Mouse (Mus musculus) brain, embryonic 14.5 days (tissue): Measurements from ENCODE around the gene Dennd6b. TPM values are rescaled to one million over a fixed set of nuclear protein-coding genes. Genes with fewer than 3 reads are reported as not detected.
A peak's percentile ranks its signal among the peaks of the same experiment; 100 is the strongest.

ENCODE experiments used
- DNase-seq: peaks from one replicate; pipeline ENCODE4 v3.0.0-alpha.2; 2011; ENCODE audit warnings: low read depth
- CTCF ChIP-seq: fragments of 200-500 bp; IDR thresholded peaks from 2 replicates; pipeline ENCODE4 v1.5.1; 2012; ENCODE audit warnings: inconsistent platforms, mild to moderate bottlenecking, moderate library complexity, borderline replicate concordance; ENCODE audit not compliant: insufficient read depth, insufficient read length; ENCODE audit errors: extremely low read depth
- POLR2A ChIP-seq: fragments of 200-500 bp; IDR thresholded peaks from 2 replicates; pipeline ENCODE4 v1.6.1; 2012; ENCODE audit warnings: mild to moderate bottlenecking, inconsistent platforms, borderline replicate concordance; ENCODE audit not compliant: poor library complexity, insufficient read depth, insufficient read length, severe bottlenecking; ENCODE audit errors: extremely low read depth
- polyA plus RNA-seq: library from polyadenylated mRNA; depleted of rRNA; stranded (reverse); fragments of >200 nt; gene quantifications from 2 replicates; pipeline ENCODE4 v1.2.3, GENCODE M21; 2012

The Dennd6b gene
- polyA plus RNA-seq, 1 experiment: 134 TPM

DNA sequence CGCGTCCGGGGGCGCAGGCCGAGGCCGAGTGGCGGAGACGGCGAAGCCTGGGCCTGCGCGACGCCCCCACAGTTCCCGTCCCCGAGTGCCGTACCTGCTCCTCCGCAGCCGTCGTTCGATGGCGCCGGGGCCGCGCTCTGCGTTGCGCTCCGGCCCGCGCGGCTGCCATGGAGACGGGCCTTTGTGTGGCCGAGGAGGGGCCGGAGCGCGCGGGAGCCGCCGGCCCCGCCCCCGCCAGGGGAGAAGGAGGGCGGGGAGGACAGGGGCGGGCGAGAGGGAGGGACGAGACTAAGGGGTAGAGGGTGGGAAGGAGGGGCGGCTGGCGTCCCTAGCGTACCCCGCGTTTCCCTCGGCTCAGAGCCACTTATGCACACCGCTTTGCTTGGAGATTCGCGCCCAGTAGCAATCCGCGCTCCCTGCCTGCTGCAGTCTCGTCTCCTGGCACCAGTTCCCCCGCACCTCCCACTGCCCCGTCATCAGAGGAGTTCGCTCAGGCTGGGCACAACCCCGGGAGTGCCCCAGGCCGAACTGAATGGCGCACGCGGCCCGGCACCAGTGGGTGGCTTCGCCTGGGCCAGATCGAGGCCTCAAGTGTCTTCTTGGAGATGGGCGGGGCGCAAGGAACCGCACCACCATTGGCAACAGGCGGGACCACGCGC is 15.6 kb downstream of the Dennd6b start, which contains the start of gene Plxnb2:
Plxnb2 (minus strand) TSS at position 218 of the 659 bp plus-strand sequence.
- TF ChIP-seq CTCF: no peak
- peak; percentile 83 for TF ChIP-seq POLR2A
- DNase-seq: peak; percentile 97

DNA sequence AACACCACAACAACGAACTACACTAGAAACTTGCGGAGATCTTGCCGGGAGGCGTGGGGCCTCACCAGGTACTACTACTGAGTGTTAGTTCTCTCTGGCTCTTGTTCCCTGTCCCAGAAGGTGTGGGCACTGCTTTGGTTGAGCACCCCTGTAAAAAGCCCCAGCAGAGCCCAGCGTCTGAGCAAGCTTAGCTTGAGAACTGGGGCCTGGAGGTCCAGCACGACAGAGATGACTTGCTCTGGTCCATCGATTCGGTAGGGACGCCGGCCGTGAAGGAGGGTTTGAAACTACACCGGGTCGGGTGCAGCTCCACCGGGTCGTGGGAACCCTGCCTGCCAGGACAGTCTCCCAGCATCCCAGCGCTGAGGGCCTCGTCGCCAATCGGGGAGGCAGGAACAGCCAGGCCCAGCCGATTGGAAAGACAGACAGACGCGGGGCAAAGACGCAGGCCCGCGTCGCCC is 16.2 kb downstream of the Dennd6b start:
- no peak for DNase-seq
- no peak for TF ChIP-seq CTCF
- TF ChIP-seq POLR2A: no peak

DNA sequence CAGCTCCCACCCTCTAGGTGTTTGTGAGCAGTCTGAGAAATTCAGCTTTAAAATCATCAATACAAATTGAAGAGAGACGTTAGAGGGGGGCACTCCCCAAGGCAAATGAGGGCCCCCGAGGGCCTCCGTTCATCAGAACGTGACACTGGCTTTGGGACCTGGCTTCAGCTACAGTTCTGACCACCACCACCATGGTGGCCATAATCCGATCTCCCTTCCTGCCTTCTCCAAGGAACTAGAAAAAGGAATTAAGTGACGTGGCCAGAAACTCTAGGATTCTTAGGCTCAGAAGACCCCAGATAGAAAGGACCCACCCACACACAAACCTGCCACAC is 16.7 kb downstream of the Dennd6b start:
- DNase-seq: no peak
- TF ChIP-seq CTCF: no peak
- no peak for TF ChIP-seq POLR2A

DNA sequence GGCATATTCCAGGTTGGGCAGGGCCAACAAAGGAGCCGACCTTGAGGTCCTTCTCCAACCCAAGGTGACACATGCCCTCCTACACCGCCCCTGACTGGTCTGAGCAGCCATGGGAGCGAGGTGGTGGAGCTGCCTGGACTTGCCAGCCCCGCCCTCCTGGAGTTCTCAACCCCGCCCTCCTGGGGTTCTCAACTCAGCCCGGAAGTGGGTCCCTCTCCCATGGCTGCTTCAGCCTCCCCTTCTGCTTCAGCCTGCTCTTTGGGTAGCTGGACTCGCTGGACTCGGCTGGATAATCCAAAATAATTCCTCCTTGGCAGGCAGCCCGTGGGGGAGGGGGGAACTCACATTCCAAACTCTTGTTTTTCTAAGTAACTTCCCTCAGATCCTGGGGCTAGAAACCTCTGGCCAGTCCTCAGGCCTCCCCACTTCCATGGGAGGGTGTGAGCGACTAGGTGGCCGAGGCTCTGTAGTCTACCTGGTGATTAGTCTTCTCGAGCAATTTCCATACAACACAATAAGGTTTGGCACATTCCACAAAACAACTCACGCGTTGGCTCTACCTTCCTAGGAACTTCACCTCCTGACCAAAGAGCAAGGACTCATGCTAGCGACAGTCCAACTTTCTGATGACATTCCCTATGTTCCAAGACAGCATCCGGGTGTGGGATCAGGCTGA is 17.2 kb downstream of the Dennd6b start:
- DNase-seq: peak; percentile 87
- TF ChIP-seq CTCF (no peak), POLR2A (no peak)

DNA sequence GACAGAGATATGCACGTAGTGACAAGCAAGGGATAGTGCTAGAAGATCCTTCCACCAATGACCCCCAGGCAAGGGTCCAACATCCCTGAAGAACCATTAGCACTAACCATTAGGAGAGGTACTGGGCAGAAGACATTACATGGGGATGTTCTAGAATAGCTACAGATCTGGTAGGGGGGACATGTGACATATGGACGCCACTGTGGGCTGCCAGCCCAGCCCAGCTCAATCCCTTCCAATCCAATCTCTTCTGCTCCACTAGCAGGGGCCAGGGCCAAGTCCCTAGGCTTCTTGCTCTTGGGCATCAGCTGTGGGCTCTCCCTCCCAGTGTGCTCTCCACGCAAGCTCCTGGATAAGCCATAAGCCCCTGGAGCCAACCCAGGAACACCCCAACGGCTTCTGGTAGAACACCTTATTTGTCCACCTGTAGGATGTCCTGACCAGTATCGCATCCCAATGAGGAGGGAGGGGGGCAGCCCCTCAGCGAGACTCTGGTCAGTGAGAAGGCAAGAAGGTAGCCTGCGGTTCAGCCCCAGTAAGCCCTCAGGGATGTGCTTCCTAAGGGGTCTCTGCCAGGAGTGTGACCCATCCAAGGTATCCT is 17.9 kb downstream of the Dennd6b start:
- DNase-seq: no peak
- TF ChIP-seq CTCF: no peak
- no peak for TF ChIP-seq POLR2A

DNA sequence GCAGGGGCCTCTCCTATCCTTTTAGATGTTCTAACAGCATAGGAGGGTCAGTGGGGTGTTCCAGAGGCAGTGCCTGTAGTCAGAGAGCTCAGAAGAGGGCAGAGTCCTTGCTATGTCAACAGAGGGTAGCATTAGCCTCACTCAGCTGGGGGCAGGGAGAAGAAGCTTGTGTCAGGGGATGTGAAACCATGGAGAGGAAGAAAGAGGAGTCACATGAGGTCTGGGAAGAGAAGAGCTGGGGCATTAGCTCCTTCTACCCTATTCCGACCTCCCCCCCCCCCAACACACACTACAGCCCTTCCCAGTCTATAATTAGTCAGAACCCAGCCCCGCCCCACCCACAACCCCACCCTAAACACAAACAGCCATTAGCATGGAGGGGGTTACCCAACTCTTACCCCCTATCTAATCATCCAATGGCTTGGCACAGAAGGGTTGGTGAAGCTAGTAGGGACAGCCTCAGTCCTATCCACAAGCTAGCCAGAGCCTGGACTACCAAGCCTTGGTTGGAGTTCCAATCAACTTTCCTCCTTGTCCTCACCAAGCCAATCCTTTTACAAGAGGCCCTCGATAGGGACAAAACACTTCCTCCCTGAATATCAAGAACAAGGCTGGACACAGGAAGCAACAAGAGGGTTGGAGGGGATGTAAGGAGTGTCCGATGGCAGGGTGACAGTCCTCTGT is 18.6 kb downstream of the Dennd6b start:
- TF ChIP-seq CTCF (no peak), POLR2A (no peak)
- no peak for DNase-seq

DNA sequence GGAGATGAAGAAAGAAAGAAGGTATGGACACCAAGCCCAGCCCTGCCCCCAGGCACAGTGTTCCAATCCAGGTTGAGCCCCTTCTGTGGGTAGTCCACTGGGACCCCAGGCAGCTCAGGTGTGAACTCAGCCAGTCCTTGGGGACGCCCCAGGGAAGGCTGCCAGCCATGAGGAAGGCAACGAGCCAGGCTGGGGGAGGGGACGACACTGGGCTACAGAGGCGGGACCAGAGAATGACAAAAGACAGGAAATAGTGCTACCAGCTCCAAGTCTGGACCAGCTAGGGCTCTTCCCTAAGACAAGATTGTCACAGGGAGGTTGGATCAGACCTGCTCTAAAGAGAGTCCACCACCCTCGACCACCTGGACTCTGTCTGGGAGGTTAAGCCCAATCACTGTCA is 19.2 kb downstream of the Dennd6b start:
- TF ChIP-seq POLR2A (no peak), CTCF (no peak)
- DNase-seq: peak; percentile 77

DNA sequence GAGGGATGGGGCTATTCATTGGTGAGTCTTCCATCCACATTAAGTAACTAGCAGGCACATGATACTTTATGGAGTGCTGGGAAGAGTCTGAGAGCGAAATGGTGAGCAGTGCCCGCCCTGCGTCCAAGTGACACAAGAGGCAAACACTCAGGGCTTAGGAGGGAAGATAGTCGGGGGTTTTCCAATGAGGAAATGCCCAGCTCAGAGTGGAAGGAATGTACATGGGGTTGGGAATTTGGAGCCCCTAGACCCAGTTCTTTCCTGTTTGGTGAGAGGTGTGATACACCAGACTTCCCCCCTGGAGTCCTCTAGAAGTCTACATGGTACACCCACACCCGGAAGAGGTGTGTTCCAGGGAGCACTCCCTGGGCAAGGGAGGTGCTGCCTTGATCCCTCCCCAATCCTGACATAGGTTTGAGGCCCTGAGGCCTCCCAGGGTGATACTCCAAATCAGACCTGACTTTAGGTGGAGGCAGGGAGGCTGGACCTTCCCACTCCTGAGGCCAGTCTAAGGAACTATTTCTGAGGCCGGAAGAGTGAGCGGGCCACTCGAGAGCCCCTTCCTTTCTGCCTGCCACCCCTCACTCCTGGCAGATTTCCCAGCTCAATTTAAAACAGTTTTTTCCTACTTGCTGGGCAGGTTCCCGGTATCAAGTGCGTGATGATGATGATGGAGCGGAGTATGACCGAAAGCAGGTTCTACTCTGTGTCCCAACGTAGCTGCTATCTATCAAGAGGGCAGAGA is 20.7 kb downstream of the Dennd6b start:
- no peak for TF ChIP-seq CTCF
- no peak for TF ChIP-seq POLR2A
- no peak for DNase-seq

DNA sequence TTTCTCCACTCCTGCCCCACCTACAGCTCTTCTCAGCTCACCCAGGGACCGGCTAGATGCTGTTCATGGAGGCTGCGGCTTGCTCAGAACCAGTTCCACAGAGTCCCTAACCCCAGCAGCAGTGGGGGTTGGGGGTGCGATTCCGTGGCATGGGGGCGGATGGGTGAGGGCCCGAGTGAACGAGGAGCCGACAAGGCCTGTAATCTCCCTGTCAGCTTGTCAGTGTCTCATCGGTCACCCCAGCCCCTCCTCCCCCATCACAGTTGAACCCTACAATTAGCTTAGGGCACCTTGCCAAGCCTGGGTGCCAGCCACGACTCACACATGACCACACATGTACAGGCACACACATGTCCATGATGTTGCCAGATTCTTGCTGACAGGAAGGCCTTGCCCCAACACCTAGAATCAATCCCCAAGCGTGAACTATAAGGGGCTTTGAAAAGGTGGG is 21.4 kb downstream of the Dennd6b start:
- no peak for TF ChIP-seq POLR2A
- TF ChIP-seq CTCF: no peak
- peak; percentile 67 for DNase-seq

DNA sequence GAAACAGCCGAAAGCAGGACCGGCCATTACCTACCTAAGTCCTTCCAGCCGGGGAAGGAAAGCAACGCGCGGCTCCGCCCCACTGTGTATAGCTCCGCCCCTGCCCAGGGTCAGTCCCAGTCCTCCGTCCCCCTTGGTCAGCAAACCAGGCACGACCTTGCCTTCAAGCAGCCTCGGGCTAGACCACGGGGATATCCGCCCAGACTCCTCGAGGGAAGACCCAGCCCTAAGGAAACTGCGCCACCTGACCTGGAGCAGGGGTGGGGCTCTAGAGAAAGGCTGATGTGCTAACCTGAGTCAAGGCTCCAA is 22.4 kb downstream of the Dennd6b start:
- TF ChIP-seq POLR2A: no peak
- no peak for TF ChIP-seq CTCF
- DNase-seq: no peak

DNA sequence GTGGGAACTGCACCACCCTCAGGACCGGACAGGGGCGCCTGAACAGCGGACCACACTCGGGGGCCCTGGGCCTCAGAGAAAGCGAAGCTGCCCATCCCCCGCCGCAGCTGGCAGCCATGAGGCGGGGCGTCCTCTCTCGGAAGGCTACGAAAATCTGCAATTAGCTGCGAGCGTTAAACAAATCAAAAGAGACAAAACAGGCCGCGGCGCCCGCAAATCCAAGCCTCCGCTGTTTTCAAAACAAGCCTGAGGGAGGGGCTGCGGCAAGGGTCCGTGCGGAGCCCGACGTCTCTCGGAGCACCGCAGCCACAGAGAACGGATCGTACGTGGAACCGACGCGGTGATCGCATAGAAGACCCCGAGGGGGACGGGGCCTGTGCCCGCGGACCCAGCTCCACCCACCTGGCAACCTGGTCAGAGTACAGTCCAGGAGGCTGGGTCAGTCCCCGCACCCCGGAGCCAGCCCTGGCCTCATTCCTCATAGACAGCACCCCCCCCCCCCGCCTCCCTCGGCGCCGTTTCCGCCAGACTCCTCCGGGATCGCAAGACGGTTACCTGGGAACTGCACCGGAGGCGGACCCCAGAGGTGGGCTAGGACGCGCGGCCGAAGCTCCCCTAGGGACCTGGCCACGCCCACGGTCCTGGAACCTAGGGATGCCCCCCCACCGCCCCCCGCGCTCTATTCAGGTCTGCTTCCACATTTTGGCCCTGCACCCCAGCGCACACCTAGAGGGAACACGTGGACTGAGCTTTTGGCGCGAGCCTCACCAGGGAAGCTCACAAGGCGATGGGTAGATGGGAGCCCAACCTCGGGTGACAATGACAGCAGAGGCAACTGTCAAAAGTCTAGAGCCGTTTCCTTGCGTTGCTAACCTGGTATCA is 23.0 kb downstream of the Dennd6b start:
- DNase-seq: peak; percentile 91
- TF ChIP-seq POLR2A (no peak), CTCF (0 out of 2 replicates have a peak, but pooled peaks have one; percentile 6)
